ENCODE assay signal across 17 mouse cellular contexts in the genomic region with DNA sequence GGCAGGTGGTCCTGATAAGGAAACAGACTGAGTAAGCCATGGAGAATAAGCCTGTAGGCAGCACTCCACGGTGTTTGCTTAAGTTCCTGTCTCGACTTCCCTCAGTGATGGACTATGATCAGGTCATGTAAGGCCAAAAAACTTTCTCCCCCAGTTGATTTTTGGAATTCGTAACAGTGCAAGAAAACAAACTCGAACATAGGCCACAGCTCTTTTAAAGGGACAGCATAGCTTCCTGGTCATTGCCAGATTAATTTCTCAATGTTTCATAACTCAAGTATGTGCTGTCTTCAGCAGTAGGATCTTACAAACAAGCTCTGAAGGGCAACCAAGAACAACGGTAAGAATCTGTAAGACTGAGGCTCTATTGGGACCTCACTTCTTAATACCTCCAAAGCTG.
"Had no signal": no experiment of that assay in that cellular context is flagged by ENCODE, and none has a peak within 500 bp of the region (broad histone marks: within the 10 kb centered on the region; RNA-seq: fewer than 3 reads in every experiment).

No protein-coding gene starts in this region.

- H3K27ac ChIP-seq: limb, embryonic 15.5 days; midbrain, embryonic 15.5 days; neural tube, embryonic 12.5 days; stomach, embryonic 15.5 days had no signal

- DNase-seq: kidney, postnatal 10 days; layer of hippocampus, adult 9-11 months; layer of hippocampus, postnatal 36 days; lung, adult 2 months; lung, postnatal 10 days; lung, postnatal 4 days; retina, postnatal 1 day; right cerebral cortex, postnatal 4 days; thymus, adult 2 months; thymus, postnatal 36 days had no signal

- ATAC-seq: intestine, embryonic 16.5 days; midbrain, embryonic 15.5 days had no signal

- H3K4me3 ChIP-seq: limb, embryonic 15.5 days; megakaryocyte, embryonic 14.5 days; midbrain, embryonic 15.5 days; neural tube, embryonic 12.5 days; stomach, embryonic 15.5 days had no signal

- H3K4me2 ChIP-seq: limb, embryonic 15.5 days; midbrain, embryonic 11.5 days; midbrain, embryonic 15.5 days; neural tube, embryonic 12.5 days; stomach, embryonic 15.5 days had no signal

- H3K9ac ChIP-seq: limb, embryonic 15.5 days; midbrain, embryonic 15.5 days; neural tube, embryonic 12.5 days; stomach, embryonic 15.5 days had no signal

- H3K36me3 ChIP-seq: limb, embryonic 15.5 days; midbrain, embryonic 15.5 days; neural tube, embryonic 12.5 days; stomach, embryonic 15.5 days had no signal

- H3K27me3 ChIP-seq: limb, embryonic 15.5 days; midbrain, embryonic 15.5 days; neural tube, embryonic 12.5 days; stomach, embryonic 15.5 days had no signal

- H3K4me1 ChIP-seq: limb, embryonic 15.5 days; megakaryocyte, embryonic 14.5 days; midbrain, embryonic 15.5 days; neural tube, embryonic 12.5 days; stomach, embryonic 15.5 days had no signal

- H3K9me3 ChIP-seq: limb, embryonic 15.5 days; megakaryocyte, embryonic 14.5 days; midbrain, embryonic 15.5 days; neural tube, embryonic 12.5 days; stomach, embryonic 15.5 days had no signal
